Mouse (Mus musculus): ENCODE results near the gene Dnmt3l.
"Not testable (repeated sequence)": the region's sequence is repeated elsewhere in the genome, so short reads cannot be mapped to it uniquely, and the experiment has no call there.

GRCm38 (mm10) chr10:78099860-78100259, 58.1 kb downstream of the Dnmt3l start:
- TF ChIP-seq CTCF (IDR thresholded peaks at IDR 0.05); POLR2A (IDR thresholded peaks at IDR 0.05; ENCODE audit: insufficient read depth, low read depth, low read length); EP300 (IDR thresholded peaks at IDR 0.05; ENCODE audit: insufficient read depth, low read depth, low read length): not testable (repeated sequence)
